Mouse (Mus musculus) ES-E14 (cell line): ENCODE measurements around the gene Tbck. TPM values are rescaled to one million over a fixed set of nuclear protein-coding genes. Genes with fewer than 3 reads are reported as not detected.
A peak's percentile ranks its signal among the peaks of the same experiment; 100 is the strongest.

Experiments
- DNase-seq: peaks from one replicate; pipeline ENCODE4 v3.0.0-alpha.2; 2013; ENCODE audit warnings: low read depth, low spot score
- H3K27ac ChIP-seq: 2 replicates; pipeline ENCODE4 v1.5.1; 2012; ENCODE audit warnings: low read depth, mild to moderate bottlenecking, low read length, moderate library complexity, mixed read lengths; ENCODE audit not compliant: poor library complexity, insufficient read depth, severe bottlenecking
- H3K36me3 ChIP-seq: 2 replicates; pipeline ENCODE4 v1.6.1; 2012; ENCODE audit warnings: mild to moderate bottlenecking, low read length, moderate library complexity, mixed read lengths; ENCODE audit not compliant: control insufficient read depth, poor library complexity, insufficient read depth, severe bottlenecking
- H3K4me1 ChIP-seq, 2 experiments: fragments of 150-350 bp in 1 of 2; sonication (generic) in 1 of 2; 2 replicates each; pipeline ENCODE4 v1.6.1; 2012; ENCODE audit warnings: low read length in 2 of 2, mild to moderate bottlenecking in 1 of 2, mixed read lengths in 1 of 2; ENCODE audit not compliant: control insufficient read depth in 2 of 2, insufficient read depth in 2 of 2, poor library complexity in 1 of 2
- H3K4me3 ChIP-seq, 2 experiments: fragments of 150-350 bp in 1 of 2; sonication (generic) in 1 of 2; 2 replicates each; pipeline ENCODE4 v1.5.1; 2012; ENCODE audit warnings: low read length in 2 of 2, low read depth in 1 of 2, mild to moderate bottlenecking in 1 of 2, mixed read lengths in 1 of 2; ENCODE audit not compliant: insufficient read depth in 1 of 2, poor library complexity in 1 of 2, severe bottlenecking in 1 of 2
- H3K9ac ChIP-seq: 2 replicates; pipeline ENCODE4 v1.6.1; 2012; ENCODE audit warnings: low read depth, mild to moderate bottlenecking, low read length, mixed read lengths; ENCODE audit not compliant: poor library complexity, insufficient read depth, severe bottlenecking
- H3K9me3 ChIP-seq: fragments of 150-350 bp; sonication (generic); 2 replicates; pipeline ENCODE4 v1.6.1; 2012; ENCODE audit warnings: low read depth, mild to moderate bottlenecking, low read length; ENCODE audit not compliant: control insufficient read depth, insufficient read depth
- CHD2 ChIP-seq: IDR thresholded peaks from 2 replicates; pipeline ENCODE4 v1.6.1; 2014; ENCODE audit warnings: mild to moderate bottlenecking, low read depth, low read length, inconsistent platforms
- HCFC1 ChIP-seq: IDR thresholded peaks from 2 replicates; pipeline ENCODE4 v1.6.1; 2012; ENCODE audit warnings: low read length, inconsistent platforms, borderline replicate concordance; ENCODE audit not compliant: insufficient read depth
- MAFK ChIP-seq: IDR thresholded peaks from 2 replicates; pipeline ENCODE4 v1.6.1; 2014; ENCODE audit warnings: mild to moderate bottlenecking, low read depth, low read length, inconsistent platforms; ENCODE audit not compliant: insufficient read depth
- ZC3H11A ChIP-seq: IDR thresholded peaks from 2 replicates; pipeline ENCODE4 v1.6.1; 2012; ENCODE audit warnings: low read depth, mild to moderate bottlenecking, inconsistent platforms, low read length, borderline replicate concordance
- ZNF384 ChIP-seq: IDR thresholded peaks from 2 replicates; pipeline ENCODE4 v1.6.1; 2012; ENCODE audit warnings: low read depth, low read length, inconsistent platforms
- in situ Hi-C, 2 experiments: fragments of 600-800 bp; cut with MboI; formaldehyde crosslinking; loops; one replicate each; pipeline ENCODE4 v1.15.1; 2025; ENCODE audit warnings: low sequenced_read_pairs in 2 of 2, inconsistent platforms in 1 of 2; ENCODE audit not compliant: unreplicated experiment in 2 of 2
- total RNA-seq: library from RNA; depleted of rRNA; stranded (reverse); fragments of 300-350 nt; gene quantifications from 2 replicates; pipeline ENCODE4 v1.2.3, GENCODE M21; 2012

Tbck gene
- total RNA-seq, 1 experiment, result 8.4 TPM

- Histone ChIP-seq H3K36me3 (no peaks in the 10 kb centered on the region), H3K4me1 (0 out of 4 replicates have a peak, but pooled peaks cover 0 to 1% of the 10 kb centered on the region in 2 experiments), H3K27ac (no peak overlapping the region), H3K9me3 (no peaks in the 10 kb centered on the region), H3K9ac (no peak overlapping the region), H3K4me3 (no peak overlapping the region)
- no peak for TF ChIP-seq ZNF384
- no peak for TF ChIP-seq MAFK
- TF ChIP-seq CHD2, result no peak
- TF ChIP-seq HCFC1, result no peak
- no peak for TF ChIP-seq ZC3H11A
- in situ Hi-C loops, result no loop called here
- DNase-seq, result no peak
These were observed 168.1 kb downstream of the Tbck start for GRCm38 (mm10) chr3:132851841-132852728.

DNA sequence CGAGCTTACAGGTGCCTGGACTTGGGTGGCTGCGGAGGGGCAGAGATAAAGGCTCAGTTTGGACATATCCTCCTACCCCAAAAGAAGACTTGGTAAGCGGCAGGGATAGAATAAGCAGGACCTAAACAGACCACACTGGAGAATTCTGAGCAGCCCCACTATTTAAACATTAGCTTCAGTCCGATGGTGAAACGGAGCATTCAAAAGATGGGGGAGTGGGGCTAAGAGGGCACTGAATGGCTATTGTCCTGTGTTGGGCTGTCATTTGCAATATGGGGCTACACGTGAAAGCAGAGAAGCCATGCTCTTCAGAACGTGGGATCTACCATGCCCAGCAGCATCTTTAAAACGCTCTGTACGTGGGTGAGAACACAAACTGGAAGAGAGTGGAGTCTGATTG, 170.3 kb downstream of the Tbck start:
- no peak for DNase-seq
- Histone ChIP-seq H3K4me3 (no peak overlapping the region), H3K9me3 (no peaks in the 10 kb centered on the region), H3K27ac (no peak overlapping the region), H3K36me3 (no peaks in the 10 kb centered on the region), H3K9ac (no peak overlapping the region), H3K4me1 (peaks cover 2 to 8% of the 10 kb centered on the region in 2 experiments; a peak in 1 of 4 replicates)
- TF ChIP-seq HCFC1 (no peak), ZNF384 (no peak), CHD2 (no peak), MAFK (no peak), ZC3H11A (no peak)
- in situ Hi-C loops, result no loop called here

DNA sequence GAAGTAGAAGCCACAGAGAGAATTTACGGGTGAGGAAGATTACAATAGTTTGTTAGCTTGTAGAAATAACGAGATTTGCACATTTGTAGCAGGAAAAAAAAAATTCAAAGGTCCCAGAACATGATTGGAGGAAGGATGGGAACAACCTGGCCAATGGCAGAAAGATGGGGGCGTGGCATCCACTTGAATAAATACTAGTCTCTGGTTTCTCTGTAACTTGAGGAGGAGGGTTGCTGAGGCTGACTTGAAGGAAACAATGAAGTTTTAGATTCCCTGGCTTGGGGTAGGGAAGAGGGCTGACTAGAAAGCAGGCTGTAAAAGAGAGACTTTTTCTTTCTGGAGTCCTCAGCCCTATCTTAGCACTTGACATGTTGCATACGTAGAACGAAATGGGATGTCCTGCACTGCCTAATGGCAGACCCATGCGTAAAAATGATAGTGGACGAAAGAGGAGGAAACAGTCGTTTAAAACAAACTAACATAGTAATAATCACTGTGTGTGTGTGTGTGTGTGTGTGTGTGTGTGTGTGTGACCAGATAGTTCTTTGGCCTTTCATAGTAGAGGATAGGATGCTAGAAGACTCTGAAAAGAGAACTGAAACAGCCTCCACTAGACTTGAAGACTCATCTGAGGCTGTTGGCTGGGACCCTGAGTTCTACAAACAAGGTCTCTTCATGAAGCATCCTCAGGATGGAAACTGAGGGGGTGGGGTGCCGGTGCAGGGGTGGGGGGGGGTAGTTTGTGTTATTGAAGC, 171.7 kb downstream of the Tbck start:
- DNase-seq, result no peak
- in situ Hi-C loops, result no loop called here
- Histone ChIP-seq H3K9me3 (no peaks in the 10 kb centered on the region), H3K36me3 (no peaks in the 10 kb centered on the region), H3K4me1 (peaks cover 5 to 12% of the 10 kb centered on the region in 2 experiments; a peak in 3 of 4 replicates), H3K4me3 (no peak overlapping the region), H3K9ac (no peak overlapping the region), H3K27ac (no peak overlapping the region)
- TF ChIP-seq ZC3H11A (no peak), ZNF384 (peak; percentile 50; the same call in 1 of the 2 replicates)

DNA sequence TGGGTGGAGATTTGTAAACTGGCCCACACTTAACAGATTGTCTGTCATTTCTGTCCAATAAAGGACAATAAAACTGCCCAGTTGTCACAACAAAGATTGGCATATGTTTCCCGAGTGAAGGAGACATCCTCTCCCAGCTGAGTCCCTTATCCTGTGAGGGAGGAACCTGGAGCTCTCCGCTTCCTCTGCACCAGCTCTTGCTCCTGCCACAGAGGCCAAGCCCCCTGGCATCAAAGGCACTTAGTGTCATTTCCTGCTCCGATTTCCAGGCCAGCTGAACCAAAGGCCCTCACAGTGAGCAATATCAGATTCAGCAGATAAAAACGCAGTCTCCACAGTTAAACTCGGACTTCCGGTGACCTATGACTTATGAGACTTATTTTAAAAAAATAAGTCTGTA, 172.7 kb downstream of the Tbck start:
- TF ChIP-seq ZC3H11A (no peak), CHD2 (no peak), HCFC1 (no peak), MAFK (no peak), ZNF384 (no peak)
- no peak overlapping the region for H3K9ac ChIP-seq
- in situ Hi-C loops, result no loop called here
- no peaks in the 10 kb centered on the region for H3K9me3 ChIP-seq
- no peaks in the 10 kb centered on the region for H3K36me3 ChIP-seq
- H3K4me1 ChIP-seq, result peaks cover 5 to 12% of the 10 kb centered on the region in 2 experiments; a peak in 3 of 4 replicates
- no peak overlapping the region for H3K4me3 ChIP-seq
- no peak overlapping the region for H3K27ac ChIP-seq
- DNase-seq, result no peak
